Mouse (Mus musculus) skeletal muscle tissue, adult 2 months (tissue): ENCODE data around the gene Gm4869.
"Not testable (repeated sequence)": the region's sequence is repeated elsewhere in the genome, so short reads cannot be mapped to it uniquely, and the experiment has no call there.

ENCODE experiments used
- DNase-seq: peaks from one replicate; pipeline ENCODE4 v3.0.0-alpha.2; 2012; ENCODE audit warnings: low read depth, low spot score

Gene Gm4869

DNA sequence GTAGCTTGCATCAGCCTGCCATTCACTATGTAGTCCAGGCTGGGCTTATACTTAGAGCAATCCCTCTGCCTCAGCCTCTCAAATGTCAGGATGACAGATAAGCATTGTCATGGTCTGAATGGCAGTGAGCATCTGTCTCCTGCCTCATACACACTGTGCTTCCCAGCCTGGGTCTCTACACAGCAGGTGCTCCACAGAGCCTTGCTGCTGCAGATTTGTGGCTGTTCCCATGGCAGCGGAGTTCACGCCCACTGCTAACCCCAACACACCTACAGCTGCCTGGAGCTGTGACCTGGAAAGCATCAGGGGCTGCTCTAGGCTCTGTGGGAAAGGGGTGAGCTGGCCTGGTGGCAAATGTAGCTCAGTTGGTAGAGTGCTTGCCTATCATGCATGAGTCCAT lies 19.5 kb downstream of the Gm4869 start:
- DNase-seq = no peak

DNA sequence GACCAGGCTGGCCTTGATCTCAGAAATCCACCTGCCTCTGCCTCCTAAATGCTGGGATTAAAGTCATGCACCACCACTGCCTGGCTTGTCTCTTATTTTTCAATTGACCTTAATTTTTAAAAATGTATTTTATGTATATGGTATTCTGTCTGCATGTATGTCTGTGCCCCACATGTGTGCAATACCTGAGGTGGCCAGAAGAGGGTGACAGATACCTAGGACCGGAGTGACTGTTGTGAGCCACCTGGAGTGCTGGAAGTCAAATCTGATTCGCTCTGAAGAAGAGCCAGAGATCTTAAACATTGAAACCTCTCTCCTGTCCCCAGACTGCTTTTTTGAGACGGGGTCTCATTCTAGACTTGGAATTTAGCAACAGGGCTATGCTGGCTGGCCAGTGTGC lies 26.9 kb downstream of the Gm4869 start:
- DNase-seq = no peak

DNA sequence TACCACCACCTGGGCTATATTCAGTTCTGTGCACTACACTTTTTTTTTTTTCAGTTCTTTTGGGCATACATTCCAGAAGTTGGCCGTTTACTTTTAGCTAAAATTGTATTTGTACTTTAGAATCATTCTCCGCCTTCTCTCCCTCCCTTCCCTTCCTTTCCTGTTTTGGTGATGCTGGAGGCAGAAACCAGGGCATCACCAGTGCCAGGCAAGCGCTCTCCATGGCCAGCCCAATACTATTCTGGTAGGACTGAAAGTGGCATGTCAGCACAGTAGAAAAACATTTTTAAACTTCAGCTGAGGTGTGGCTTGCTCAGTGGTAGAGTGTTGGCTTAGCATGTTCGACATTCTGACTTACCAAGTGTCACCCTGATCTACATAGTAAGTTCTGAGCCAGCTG lies 36.0 kb downstream of the Gm4869 start:
- no peak for DNase-seq

DNA sequence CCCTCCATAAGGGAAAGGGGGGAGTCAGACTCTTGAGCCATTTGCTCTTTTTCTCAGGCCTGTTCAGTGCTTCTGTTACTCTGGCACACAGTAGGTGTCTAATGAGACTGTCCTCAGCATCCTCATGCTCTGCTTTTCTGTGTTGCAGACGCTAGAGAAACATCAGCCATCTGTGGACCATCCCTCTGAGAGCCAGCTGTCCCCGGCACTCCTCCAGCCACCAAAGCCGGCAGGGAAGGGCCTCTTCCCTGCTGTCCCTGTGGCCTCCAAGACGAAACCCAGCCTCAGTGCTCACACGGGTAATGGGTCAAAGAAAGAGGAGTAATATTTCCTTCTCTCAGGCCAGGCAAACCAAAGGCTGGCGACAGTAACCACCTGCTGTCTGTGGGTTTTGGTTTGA lies 45.7 kb downstream of the Gm4869 start:
- no peak for DNase-seq

DNA sequence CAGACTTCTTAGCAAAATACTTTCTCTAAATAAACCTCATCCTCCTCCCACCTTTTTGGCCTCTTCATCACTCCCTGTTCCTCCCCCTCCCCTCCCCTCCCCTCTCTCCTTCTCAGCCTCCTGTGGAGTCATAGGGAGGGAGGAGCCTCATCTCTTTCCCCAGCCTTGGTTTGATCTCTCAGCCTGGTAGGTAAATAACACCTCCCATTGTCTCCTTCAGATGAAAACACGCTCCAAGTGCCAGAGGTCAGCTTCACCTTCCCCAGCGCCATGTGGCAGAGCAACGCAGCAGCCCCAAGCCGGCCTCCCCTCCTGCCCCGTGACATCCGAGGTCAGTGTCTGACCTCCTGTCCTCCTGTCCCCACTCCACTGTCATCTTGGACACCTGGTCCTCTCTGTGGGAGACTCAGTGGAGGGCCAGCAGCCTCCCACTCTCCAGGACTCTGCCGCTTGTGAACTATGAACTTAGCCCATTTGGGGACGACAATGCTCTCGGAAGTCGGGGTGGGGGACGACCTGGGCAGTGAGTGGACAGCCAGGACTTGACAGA lies 47.3 kb downstream of the Gm4869 start:
- DNase-seq = no peak

DNA sequence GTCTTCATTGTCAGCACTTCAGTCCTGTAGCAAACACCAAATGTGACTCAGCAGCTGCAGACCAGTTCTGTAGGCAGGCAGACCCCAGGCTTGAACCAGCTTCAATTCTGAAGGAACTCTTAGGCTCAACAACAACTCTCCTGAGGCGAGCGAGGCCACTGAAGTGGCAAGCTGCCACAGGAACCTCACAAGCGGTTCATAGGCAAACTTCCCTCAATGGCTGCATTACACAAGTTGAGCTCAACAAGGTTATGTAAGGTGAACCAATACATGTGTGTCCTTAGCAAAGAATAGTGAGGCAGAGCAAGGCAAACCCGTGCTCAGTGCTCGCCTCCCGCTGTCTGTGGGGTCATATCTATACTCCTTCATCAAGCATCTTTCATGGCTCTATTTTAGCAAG lies 52.7 kb downstream of the Gm4869 start:
- no peak for DNase-seq

GRCm38 (mm10) chr5:140500736-140501135 lies 55.3 kb downstream of the Gm4869 start:
- DNase-seq = no peak

DNA sequence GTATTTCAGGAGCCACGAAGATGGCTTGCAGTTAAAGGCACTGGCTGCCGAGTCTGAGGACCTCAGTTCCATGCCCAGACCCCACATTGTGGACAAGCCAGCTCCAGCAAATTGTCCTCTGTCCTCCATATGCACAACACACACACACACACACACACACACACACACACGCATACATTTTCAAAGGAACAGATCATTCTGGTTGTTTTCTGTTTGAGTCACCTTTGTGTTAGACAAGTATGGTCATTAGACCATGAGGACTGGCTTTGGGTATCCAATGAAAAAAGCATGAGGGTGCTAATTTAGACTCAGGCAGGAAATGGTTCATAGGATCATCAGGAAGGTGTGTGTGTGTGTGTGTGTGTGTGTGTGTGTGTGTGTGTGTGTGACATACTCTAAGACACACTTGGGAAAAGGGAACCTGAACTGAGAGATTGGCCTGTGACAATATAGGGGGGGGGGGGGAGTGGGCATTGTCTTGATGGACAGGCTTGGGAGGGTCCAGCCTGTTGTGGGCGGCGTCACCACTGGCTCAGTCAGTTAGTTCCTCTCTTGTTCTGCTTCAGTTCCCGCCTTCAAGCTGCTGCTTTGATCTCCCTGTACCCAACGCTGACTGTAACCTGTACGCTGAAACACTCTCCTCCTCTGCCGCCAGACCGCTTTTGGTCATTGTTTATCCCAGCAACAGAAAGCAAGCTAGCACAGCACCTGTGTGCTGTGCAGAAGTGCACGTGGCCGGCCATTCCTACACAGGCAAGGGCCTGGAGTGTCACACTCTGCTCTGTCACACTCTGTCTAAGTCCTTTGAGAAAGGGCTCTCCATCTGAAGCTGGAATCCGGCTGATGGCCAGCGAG lies 56.8 kb downstream of the Gm4869 start:
- DNase-seq = no peak

DNA sequence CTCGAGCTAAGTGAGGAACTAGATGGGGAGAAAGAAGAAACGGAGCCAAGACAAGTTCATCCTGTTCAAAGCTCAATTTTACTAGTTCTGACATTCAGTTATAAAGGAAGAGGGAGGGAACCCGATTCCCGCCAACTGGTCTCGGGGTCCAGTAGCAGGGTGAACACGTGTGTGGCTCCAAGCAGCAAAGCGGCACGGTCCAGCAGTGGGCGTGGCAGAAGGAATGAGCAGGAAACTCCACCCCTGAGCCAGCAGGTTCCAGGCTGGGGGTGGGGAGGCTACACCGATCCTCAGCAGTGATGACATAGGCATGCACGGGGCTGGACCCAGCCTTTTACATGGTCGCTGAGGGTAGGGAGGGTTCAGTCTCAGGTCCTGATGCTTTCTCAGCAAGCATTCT lies 57.5 kb downstream of the Gm4869 start:
- not testable (repeated sequence) for DNase-seq

- peak; percentile 100 for DNase-seq
Measured at GRCm38 (mm10) chr5:140505208-140505780, 59.8 kb downstream of the Gm4869 start, which contains the start of gene Chst12. Gene Chst12 (plus strand): TSS chr5:140505550.

GRCm38 (mm10) chr5:140506096-140506794 lies 60.8 kb downstream of the Gm4869 start:
- DNase-seq = no peak

DNA sequence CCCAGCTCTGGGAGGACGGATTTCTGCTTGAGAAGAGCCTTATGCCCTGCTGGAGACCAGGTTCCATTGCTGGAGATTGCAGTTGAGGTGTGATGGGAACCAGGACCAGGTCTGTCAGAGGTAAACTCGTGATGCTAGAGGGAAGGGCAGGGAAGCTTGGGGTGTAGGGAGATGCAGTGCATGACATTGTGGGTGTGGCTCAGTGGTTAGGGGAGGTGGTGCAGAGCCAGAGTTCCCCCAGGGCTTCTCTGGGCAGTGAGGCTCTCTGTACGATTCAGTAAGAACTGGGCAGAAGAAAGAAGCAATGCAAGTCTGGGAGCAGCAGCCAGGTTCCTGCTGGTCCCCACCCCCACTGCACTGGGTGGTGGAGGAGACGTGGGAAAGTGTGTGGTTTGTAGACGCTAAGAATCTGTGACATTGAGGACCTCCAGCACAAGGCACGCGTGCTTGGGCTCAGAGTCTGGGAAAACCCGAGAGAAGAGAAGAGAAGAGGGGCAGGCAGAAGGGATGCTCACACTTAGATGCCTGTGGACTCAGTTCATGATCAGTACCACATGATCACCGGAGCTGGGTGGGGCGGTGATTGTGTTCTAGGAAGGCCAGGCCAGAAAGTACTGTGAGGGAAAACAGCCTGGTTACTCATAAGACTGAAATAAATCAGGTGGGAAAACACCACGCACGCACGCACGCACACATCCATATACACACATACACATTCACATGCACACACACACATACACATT lies 62.2 kb downstream of the Gm4869 start:
- DNase-seq = no peak

DNA sequence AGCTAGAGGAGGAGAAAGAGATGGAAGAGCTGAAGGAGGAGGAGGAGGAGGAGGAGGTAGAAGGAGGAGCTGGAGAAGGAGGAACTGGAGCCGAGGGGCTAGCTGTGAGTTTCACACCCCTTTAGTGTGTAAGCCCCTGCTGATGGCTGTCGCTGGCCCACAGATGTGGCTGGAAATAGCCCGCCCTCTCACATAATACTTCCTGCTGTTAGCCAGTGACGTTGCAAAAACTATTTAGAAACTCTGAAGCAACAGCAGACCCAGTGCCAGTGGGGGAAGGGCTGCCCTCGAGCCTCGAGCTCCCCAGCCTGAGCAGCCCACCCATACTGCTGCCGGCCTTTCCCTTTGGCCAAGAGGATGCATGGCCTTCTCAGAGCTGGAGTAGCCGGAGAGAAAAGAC lies 63.2 kb downstream of the Gm4869 start:
- DNase-seq = no peak

GRCm38 (mm10) chr5:140509204-140509603 lies 63.8 kb downstream of the Gm4869 start:
- no peak for DNase-seq

- DNase-seq = no peak
Measured at GRCm38 (mm10) chr5:140510012-140511000, 64.9 kb downstream of the Gm4869 start.

GRCm38 (mm10) chr5:140513921-140514320 lies 68.5 kb downstream of the Gm4869 start:
- no peak for DNase-seq

DNA sequence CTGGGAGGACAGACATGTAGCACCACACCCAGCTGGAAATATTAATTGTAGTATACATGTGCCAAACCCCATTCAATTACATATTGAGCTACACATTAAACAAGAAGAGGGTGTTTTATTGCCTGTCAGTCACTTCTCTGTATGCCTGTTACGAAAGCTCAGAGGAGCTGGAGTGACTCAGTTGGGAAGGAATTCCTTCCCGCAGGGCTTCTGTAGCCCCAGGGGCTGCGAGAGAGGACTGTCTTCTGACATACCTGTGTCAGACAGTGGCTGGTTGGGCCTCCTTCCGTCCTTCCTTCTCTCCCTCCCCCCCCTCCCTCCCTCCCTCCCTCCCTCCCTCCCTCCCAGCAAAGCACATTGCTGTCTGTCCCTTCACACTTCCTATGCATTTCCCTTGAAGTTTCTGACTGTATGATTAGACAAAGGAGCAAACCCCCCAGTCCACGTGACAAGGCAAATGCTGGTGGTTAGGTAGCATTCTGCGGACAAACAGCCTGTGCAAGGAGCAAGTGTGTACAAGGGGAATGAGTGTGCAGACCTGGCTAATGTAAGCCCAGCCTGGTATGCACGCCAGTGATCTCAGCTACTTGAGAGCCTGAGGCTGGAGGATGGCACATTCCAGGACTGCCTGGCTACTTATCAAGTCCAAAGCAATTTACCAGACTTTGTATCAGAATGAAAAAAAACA lies 69.5 kb downstream of the Gm4869 start:
- DNase-seq = no peak

GRCm38 (mm10) chr5:140517159-140517920 lies 71.9 kb downstream of the Gm4869 start:
- no peak for DNase-seq

- no peak for DNase-seq
Measured at GRCm38 (mm10) chr5:140517921-140518230, 72.4 kb downstream of the Gm4869 start.
